Mouse (Mus musculus) midbrain, embryonic 10.5 days (tissue): ENCODE data around the gene Myo1h. TPM values are rescaled to one million over a fixed set of nuclear protein-coding genes. Genes with fewer than 3 reads are reported as not detected.

Source experiments
- DNase-seq: peaks from one replicate; pipeline ENCODE4 v3.0.0-alpha.2; 2017; ENCODE audit warnings: low spot score
- H3K27ac ChIP-seq: fragments of 300-500 bp; sonication (generic); replicated peaks from 2 replicates; pipeline ENCODE4 v1.5.1; 2016; ENCODE audit warnings: mild to moderate bottlenecking
- H3K27me3 ChIP-seq: fragments of 300-500 bp; sonication (generic); 2 replicates; pipeline ENCODE4 v1.6.1; 2016; ENCODE audit warnings: low read depth, mild to moderate bottlenecking; ENCODE audit not compliant: poor library complexity, severe bottlenecking
- H3K36me3 ChIP-seq: fragments of 300-500 bp; sonication (generic); 2 replicates; pipeline ENCODE4 v1.6.1; 2016; ENCODE audit warnings: mild to moderate bottlenecking, moderate library complexity
- H3K4me1 ChIP-seq: fragments of 300-500 bp; sonication (generic); 2 replicates; pipeline ENCODE4 v1.6.1; 2016
- H3K4me3 ChIP-seq: fragments of 300-500 bp; sonication (generic); 2 replicates; pipeline ENCODE4 v1.5.1; 2016; ENCODE audit warnings: mild to moderate bottlenecking, moderate library complexity
- H3K9me3 ChIP-seq: fragments of 300-500 bp; sonication (generic); replicated peaks from 2 replicates; pipeline ENCODE4 v1.6.1; 2016; ENCODE audit warnings: mild to moderate bottlenecking
- WGBS: fragments of 180-500 bp; shearing (Covaris S2); methylation state at CpG from one replicate; pipeline ENCODE4 v1.1.7; 2016; 5-methylcytosine and 5-hydroxymethylcytosine counted together
- polyA plus RNA-seq: library from polyadenylated mRNA; unstranded; fragments of >200 nt; fragmentation: Nextera tagmentation; extraction: Ambion mirVana; gene quantifications from 2 replicates; pipeline ENCODE4 v1.2.1, GENCODE M21; 2016

Myo1h gene
- polyA plus RNA-seq, 1 experiment from 2014 or later: 0.75 TPM

DNA sequence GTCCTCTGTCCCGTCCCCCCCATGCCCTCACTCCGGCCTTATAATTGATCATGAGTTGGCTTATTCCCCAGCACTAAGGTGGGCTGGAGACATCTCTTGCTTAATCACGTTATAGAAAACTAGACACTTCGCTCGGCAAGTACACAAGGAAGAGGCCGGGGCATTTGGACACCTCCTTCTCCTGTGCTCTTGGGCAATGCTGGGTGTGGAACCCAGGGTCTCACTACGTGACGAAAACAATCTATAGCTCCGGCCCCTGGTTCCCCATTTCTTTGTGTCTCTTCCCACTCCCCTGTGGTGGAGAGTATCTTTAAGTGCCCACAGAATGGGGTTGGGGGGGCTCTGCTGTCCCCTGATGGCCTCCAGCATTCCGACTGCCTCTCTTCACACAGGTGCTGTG, 58.0 kb downstream of the Myo1h start:
- no peaks in the 10 kb centered on the region for H3K27me3 ChIP-seq
- 92% methylated on average over 10 of the region's 10 CpGs for WGBS
- no peaks in the 10 kb centered on the region for H3K9me3 ChIP-seq
- no peak for DNase-seq
- H3K36me3 ChIP-seq: no peaks in the 10 kb centered on the region
- no peaks in the 10 kb centered on the region for H3K4me1 ChIP-seq
- H3K27ac ChIP-seq: no peak overlapping the region
- H3K4me3 ChIP-seq: no peak overlapping the region

DNA sequence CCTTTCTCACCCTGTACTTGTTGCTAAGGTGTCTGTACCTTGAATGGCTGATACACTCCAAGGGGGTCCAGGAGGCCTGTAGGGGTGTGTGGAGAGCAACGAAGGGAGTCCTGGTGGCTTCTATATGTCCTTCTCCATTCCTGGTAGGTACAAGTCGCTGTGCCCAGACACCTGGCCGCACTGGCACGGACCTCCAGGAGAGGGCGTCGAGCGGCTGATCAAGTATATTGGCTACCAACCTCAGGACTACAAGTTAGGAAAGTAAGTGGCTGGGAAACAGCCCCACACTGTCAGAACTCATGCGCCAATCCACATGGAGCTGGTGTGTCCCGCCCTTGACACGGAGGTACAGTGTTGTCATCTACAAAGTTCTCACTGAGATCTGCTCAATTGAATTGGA, 62.5 kb downstream of the Myo1h start:
- Histone ChIP-seq H3K4me3 (no peak overlapping the region), H3K27ac (no peak overlapping the region), H3K9me3 (no peaks in the 10 kb centered on the region), H3K27me3 (0 out of 2 replicates have a peak, but pooled peaks cover 4% of the 10 kb centered on the region), H3K36me3 (no peaks in the 10 kb centered on the region), H3K4me1 (peaks cover 1% of the 10 kb centered on the region; the same call in 1 of the 2 replicates)
- WGBS: 65% methylated on average over 10 of the region's 10 CpGs
- DNase-seq: no peak

DNA sequence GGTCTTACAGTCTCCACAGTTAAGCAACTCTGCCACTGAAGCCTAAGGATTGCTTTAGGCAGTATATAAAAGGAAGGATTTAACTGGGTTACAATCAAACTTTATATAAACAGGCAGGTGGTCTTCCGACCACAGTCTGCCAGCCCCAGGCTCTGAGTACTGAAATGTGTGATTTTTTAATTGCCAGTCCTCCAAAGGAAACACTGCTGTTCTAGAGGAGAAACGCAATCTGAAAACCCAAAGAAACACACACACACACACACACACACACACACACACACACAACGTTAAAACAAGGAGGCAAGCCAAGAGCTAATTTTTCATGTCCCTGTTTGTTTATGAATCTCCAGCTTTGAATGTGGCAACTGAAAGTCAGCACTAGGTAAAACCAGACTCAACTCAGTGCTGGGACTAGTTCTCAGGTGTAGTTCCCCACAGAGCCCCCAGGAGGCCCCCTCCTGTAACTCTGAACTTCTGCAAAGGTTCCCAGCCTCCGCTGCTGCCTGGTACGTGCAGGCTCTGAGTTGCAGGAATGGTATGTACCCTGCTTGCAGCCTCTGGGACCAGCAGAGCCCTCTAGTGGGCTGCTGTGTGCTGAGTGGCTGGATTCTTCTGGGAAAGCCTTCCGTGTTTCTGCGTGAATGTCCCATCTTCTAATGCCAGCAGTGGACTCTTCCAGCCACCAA, 67.4 kb downstream of the Myo1h start:
- DNase-seq: peak; percentile 69
- 30% methylated on average over 7 of the region's 7 CpGs for WGBS

DNA sequence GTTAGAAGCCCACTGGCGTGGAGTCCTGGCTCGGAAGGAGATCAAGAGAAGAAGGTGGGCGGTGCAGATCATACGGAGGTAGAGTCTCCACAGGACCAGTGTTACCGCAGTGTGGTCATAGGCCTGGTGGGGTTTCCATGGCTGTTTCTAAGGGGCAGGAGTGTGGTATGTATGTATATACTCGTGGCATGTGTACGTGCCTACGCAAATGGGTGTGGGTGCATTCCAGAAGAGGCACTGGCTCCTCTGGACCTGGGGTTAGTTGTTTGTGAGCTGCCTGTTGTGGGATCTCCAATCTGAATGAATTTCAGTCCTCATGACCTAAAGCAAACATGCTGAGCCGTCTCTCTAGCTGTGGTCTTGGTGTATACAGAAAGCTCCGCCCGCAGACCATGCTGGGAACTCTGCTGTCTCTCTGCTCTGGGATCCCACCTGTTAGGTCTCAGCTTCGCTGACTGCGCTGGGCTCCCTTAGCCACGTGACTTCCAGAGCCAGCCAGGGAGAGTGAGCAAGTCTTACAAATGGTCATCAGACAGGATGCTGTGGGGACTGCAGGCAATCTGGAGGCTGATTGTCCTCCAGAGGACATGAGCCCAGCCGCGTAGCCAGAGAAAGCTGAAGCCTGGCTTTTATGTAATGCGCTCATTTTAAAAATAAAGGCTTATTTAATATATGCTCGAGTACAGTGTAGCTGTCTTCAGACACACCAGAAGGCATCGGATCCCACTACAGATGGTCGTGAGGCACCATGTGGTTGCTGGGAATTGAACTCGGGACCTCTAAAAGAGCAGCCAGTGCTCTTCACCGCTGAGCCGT, 68.2 kb downstream of the Myo1h start:
- H3K4me1 ChIP-seq: peaks cover 34% of the 10 kb centered on the region
- 0 out of 2 replicates have a peak overlapping the region, but pooled peaks have one; percentile 8 for H3K4me3 ChIP-seq
- no peaks in the 10 kb centered on the region for H3K9me3 ChIP-seq
- 58% methylated on average over 23 of the region's 23 CpGs for WGBS
- no peak overlapping the region; the same call in 1 of the 2 replicates for H3K27ac ChIP-seq
- peaks cover 27% of the 10 kb centered on the region for H3K36me3 ChIP-seq
- 0 out of 2 replicates have a peak, but pooled peaks cover 4% of the 10 kb centered on the region for H3K27me3 ChIP-seq
- no peak for DNase-seq

More for the DNA sequence above, 67.4 kb downstream of the Myo1h start:
- no peaks in the 10 kb centered on the region for H3K9me3 ChIP-seq
- 0 out of 2 replicates have a peak overlapping the region, but pooled peaks have one; percentile 8 for H3K4me3 ChIP-seq
- H3K27ac ChIP-seq: no peak overlapping the region; the same call in 1 of the 2 replicates
- peaks cover 34% of the 10 kb centered on the region for H3K4me1 ChIP-seq
- H3K27me3 ChIP-seq: 0 out of 2 replicates have a peak, but pooled peaks cover 4% of the 10 kb centered on the region
- peaks cover 20% of the 10 kb centered on the region for H3K36me3 ChIP-seq

DNA sequence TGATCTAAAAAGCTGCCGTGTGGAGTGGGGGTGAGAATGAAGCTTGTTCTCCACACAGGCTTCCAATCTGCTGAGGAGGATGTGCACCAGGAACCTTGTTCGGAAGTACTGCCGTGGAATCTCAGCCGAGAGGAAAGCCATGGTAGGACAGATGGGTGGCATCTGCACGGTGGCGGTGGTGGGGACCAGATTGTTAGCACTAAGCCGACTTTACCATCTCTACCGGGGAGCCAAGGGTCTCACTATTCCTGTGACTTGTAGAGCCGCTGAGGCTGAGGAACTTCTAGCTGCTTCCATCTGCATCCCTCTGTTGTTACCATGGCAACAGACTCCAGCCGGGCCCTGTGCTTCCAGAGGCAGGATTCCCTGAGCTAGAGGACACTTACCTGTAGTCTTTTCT, 69.9 kb downstream of the Myo1h start:
- Histone ChIP-seq H3K9me3 (no peaks in the 10 kb centered on the region), H3K27ac (no peak overlapping the region), H3K27me3 (no peaks in the 10 kb centered on the region), H3K4me1 (peaks cover 34% of the 10 kb centered on the region), H3K36me3 (peaks cover 44% of the 10 kb centered on the region), H3K4me3 (no peak overlapping the region)
- peak; percentile 39 for DNase-seq
- WGBS: 65% methylated on average over 10 of the region's 10 CpGs

DNA sequence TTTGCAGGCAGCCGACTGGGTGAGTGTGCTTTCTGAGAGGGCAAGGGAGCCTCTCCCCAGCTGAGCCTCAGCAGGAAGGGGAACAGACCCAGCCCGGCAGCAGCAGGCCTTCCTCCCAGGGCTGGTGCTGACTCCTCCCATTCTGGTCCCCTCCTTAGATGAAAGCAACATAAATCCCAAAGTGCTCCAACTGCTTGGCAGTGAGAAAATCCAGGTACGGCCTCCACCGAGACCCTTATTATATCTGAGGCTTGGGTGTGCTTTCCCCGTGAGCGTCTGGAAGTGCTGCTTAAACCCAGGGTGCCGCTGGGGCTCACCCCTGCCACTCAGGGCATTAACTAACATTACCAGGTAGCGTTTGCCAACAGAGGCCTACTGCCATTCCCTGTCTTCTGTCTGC, 70.6 kb downstream of the Myo1h start:
- H3K27me3 ChIP-seq: no peaks in the 10 kb centered on the region
- peaks cover 34% of the 10 kb centered on the region for H3K4me1 ChIP-seq
- no peak overlapping the region; the same call in 1 of the 2 replicates for H3K4me3 ChIP-seq
- no peak overlapping the region for H3K27ac ChIP-seq
- H3K9me3 ChIP-seq: no peaks in the 10 kb centered on the region
- no peak for DNase-seq
- peaks cover 52% of the 10 kb centered on the region for H3K36me3 ChIP-seq
- WGBS: 69% methylated on average over 8 of the region's 8 CpGs

DNA sequence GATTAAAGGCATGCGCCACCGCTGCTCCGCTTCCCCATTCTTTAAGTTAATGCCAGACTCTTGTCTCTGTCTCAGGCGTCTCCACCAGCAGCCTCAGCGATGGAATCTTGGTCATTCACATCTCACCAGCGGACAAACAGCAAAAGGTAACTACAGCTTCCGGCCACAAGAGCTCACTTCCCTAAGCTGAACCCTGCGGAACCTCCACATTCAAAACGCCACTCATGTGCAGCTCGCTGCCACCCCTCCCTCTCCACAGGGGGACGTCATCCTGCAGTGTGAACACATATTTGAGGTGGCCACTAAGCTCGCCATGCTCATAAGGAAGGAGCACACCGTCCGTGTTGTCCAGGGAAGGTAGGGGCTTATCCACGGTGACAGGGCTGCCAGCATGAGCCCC, 72.0 kb downstream of the Myo1h start:
- Histone ChIP-seq H3K27ac (no peak overlapping the region), H3K4me1 (peaks cover 34% of the 10 kb centered on the region), H3K4me3 (no peak overlapping the region), H3K9me3 (no peaks in the 10 kb centered on the region), H3K36me3 (peaks cover 66% of the 10 kb centered on the region), H3K27me3 (no peaks in the 10 kb centered on the region)
- no peak for DNase-seq
- 89% methylated on average over 15 of the region's 15 CpGs for WGBS

DNA sequence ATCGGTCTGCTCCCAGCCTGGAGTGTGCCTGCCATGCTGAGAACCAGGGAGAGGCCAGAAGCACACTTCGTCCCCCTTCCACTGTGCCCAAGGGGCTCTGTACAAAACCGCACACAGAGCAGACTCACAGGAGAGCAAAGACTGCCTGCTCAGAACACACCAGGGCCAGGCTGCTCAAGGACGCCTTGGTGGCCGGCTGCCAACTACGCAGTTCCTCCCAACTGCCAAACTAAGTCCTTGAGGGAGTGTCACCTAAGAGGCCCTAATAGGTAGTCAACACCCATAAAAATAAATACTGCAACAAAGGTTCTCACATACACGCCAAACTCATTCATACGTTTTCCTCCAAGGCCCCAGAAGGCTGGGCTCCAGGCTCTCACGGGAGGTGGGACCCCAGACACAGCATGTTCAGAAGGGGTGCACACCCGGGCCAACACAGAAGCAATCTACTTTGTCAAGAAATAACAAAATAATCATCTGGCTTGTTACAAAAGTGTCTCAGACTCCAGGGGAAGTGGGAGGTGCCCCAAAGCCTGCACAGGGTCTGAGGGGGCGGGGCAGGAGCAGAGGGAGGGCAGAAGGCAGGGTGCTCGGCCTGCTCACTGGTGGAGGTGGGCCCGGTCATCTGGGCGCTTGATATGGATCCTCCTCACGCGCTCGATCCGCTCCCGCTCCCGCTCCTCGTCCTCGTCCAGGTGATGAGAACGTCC, 76.2 kb downstream of the Myo1h start:
- H3K27me3 ChIP-seq: no peaks in the 10 kb centered on the region
- no peak overlapping the region for H3K4me3 ChIP-seq
- no peaks in the 10 kb centered on the region for H3K9me3 ChIP-seq
- peaks cover 3% of the 10 kb centered on the region; the same call in 1 of the 2 replicates for H3K4me1 ChIP-seq
- peaks cover 100% of the 10 kb centered on the region for H3K36me3 ChIP-seq
- WGBS: 93% methylated on average over 23 of the region's 23 CpGs
- no peak for DNase-seq
- H3K27ac ChIP-seq: no peak overlapping the region

DNA sequence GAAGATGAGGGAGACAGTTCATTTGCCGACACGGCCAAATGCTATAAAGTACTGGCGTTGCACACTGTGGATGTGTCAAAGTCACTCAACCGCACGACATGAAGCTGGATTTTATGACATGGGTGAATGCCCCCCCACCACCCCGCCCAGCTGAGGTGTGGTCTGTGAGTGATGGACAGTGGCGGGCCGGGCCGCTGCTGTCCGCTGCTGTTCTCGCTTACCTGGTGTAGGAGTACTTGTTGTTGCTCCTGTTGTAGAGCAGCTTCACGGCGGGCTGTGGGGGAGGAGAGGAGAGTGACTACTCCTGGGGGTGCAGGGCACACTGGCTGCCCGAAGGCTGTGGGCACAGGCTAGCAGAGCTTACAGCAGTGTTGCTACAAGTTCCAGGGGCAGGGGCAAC, 79.2 kb downstream of the Myo1h start:
- 95% methylated on average over 14 of the region's 14 CpGs for WGBS
- H3K27me3 ChIP-seq: no peaks in the 10 kb centered on the region
- no peak overlapping the region for H3K27ac ChIP-seq
- no peak overlapping the region for H3K4me3 ChIP-seq
- H3K9me3 ChIP-seq: no peaks in the 10 kb centered on the region
- H3K36me3 ChIP-seq: peaks cover 100% of the 10 kb centered on the region
- peaks cover 23% of the 10 kb centered on the region for H3K4me1 ChIP-seq
- DNase-seq: no peak

DNA sequence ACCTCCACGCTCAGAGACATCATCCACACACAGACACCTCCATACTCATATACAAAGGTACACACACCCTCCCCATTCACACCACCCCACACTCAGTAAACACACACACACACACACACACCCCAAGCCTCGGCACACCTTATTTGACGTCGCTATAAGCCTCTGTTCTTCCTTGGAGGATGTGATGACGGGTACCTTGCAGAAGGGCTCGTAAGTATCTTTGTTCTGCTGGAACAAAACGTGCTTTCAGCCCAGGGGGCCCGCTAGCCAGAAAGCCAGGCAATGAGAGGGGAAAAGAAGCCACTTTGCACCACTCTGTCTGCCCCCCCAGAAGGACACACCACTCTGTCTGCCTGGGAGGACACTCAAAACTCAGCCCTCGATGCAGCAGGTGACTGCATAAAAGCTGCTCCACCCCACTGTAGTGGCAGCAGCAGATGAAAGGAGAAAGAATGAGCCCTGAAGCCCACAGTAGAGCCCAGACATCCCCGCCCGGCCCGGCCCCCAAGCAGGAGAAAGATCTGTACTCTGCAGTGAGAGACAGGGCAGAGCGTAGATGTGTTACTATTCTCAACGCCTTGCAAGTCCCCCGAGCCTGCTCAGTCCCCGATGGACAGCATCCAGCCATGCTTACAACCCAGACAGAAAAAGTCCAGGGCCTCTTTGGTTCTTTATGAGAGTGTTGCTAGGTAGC, 80.0 kb downstream of the Myo1h start:
- no peak overlapping the region for H3K4me3 ChIP-seq
- H3K36me3 ChIP-seq: peaks cover 100% of the 10 kb centered on the region
- no peak overlapping the region for H3K27ac ChIP-seq
- DNase-seq: no peak
- H3K27me3 ChIP-seq: no peaks in the 10 kb centered on the region
- no peaks in the 10 kb centered on the region for H3K9me3 ChIP-seq
- peaks cover 31% of the 10 kb centered on the region for H3K4me1 ChIP-seq
- whole genome bisulfite sequencing: 93% methylated on average over 16 of the region's 16 CpGs

DNA sequence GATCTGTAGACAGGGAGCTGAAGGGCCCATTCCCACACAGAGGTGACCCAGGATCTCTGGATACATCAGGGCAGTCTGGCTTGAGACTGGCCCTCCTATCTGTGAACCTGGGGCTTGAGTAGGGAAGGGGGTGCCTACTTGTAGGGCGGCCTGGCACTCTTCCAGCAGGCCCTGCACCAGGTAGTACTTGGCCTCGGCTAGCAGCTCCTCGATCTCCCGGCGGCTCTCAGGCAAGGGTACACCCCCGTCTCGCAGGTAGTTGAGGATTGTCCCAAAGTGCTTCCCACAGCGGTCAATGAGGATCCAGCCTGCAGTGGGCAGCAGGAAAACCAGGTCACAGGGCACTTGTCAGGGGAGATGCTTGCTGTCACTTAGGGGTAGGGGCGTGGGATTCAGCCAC, 81.0 kb downstream of the Myo1h start:
- no peak overlapping the region for H3K4me3 ChIP-seq
- no peaks in the 10 kb centered on the region for H3K27me3 ChIP-seq
- H3K27ac ChIP-seq: peak overlapping the region; percentile 39; the same call in 1 of the 2 replicates
- H3K4me1 ChIP-seq: peaks cover 39% of the 10 kb centered on the region
- 86% methylated on average over 9 of the region's 9 CpGs for WGBS
- no peaks in the 10 kb centered on the region for H3K9me3 ChIP-seq
- peaks cover 100% of the 10 kb centered on the region for H3K36me3 ChIP-seq
- no peak for DNase-seq

DNA sequence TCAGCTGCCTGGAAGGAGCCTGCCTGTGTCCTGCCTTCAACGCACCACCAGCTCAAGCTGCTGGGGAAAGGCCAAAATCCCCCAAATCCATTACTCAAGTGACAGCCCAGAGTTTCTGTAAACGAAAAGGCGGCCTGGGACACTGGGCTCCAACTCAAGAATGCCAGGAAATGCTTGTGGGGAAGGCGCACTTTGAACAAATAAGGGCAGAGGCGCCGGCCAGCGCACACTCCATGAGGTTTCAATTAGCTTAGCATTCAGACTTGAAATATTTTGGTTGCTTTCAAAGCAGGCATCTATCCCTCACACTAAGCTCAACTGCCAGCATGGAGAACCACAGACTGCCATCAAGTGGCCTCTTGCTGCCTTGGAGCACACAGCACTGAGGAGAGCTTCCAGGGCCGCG, 81.4 kb downstream of the Myo1h start:
- 78% methylated on average over 9 of the region's 9 CpGs for WGBS
- Histone ChIP-seq H3K27me3 (no peaks in the 10 kb centered on the region), H3K36me3 (peaks cover 100% of the 10 kb centered on the region), H3K9me3 (no peaks in the 10 kb centered on the region), H3K4me1 (peaks cover 43% of the 10 kb centered on the region), H3K4me3 (no peak overlapping the region), H3K27ac (0 out of 2 replicates have a peak overlapping the region, but pooled peaks have one; percentile 18)
- peak; percentile 36 for DNase-seq
